Mouse (Mus musculus): ENCODE measurements around the gene Vezf1. TPM values are rescaled to one million over a fixed set of nuclear protein-coding genes. Genes with fewer than 3 reads are reported as not detected.

The Vezf1 gene
- polyA plus RNA-seq, 1 experiment from 2014 or later: 56.0 TPM

DNA sequence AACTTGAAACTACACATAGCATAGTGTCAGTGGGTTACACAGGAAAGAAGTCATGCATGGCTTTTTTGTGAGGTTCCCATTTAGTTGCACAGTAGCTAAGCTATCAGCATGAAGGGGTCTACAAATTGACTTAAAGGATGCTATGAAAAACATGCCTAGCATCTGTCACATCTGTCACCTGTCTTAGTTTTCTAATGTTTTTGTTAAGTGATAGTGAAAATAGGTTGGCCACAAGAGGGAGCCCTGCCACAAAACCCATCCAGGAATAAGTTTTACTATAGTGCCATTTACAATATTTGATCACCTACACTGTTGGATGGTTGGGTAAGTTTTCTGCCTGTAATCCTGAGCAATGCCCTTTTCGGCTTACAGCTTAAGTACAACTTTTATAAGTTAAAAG, 13.5 kb upstream of the Vezf1 start:
- no peak overlapping the region for H3K4me3 ChIP-seq (replicated peaks)
- H3K9me3 ChIP-seq: no peaks in the 10 kb centered on the region
- peaks cover 32% of the 10 kb centered on the region for H3K36me3 ChIP-seq
- no peak overlapping the region for H3K4me2 ChIP-seq
- H3K4me1 ChIP-seq (replicated peaks): peaks cover 12% of the 10 kb centered on the region
- ATAC-seq (ENCODE audit: insufficient number of reproducible peaks, insufficient read depth, low FRiP score, low TSS enrichment, low read depth): no peak
- 81% methylated on average over 1 of the region's 1 CpGs for WGBS
- H3K27me3 ChIP-seq: no peaks in the 10 kb centered on the region
- H3K27ac ChIP-seq: no peak overlapping the region
- no peak overlapping the region for H3K9ac ChIP-seq (replicated peaks)

DNA sequence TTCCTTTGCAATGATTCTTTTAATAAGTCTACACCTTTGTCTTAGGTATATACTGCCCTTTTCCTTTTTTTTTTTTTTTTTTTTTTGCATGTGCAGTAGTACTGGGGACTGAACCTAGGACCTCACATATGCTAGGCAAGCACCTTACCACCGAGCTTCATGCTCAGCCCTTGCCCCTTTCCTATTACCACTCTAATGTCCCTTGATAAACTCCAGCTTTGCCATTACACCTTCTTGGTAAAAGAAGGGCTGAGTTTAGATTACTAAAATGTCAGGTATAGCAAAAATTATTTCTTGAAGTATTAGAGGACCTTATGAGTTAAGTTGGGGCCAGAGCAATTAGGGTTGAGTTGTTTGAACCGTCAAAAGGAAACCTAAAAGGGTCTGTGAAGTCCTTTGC, 12.3 kb upstream of the Vezf1 start:
- H3K27me3 ChIP-seq: no peaks in the 10 kb centered on the region
- no peak for ATAC-seq (ENCODE audit: insufficient number of reproducible peaks, insufficient read depth, low FRiP score, low TSS enrichment, low read depth)
- H3K27ac ChIP-seq: no peak overlapping the region
- no peak overlapping the region for H3K4me2 ChIP-seq
- no peaks in the 10 kb centered on the region for H3K9me3 ChIP-seq
- 86% methylated on average over 2 of the region's 2 CpGs for WGBS
- H3K36me3 ChIP-seq: peaks cover 22% of the 10 kb centered on the region
- no peak overlapping the region for H3K4me3 ChIP-seq (replicated peaks)
- H3K4me1 ChIP-seq (replicated peaks): peaks cover 4% of the 10 kb centered on the region; the same call in 1 of the 2 replicates
- no peak overlapping the region for H3K9ac ChIP-seq (replicated peaks)

DNA sequence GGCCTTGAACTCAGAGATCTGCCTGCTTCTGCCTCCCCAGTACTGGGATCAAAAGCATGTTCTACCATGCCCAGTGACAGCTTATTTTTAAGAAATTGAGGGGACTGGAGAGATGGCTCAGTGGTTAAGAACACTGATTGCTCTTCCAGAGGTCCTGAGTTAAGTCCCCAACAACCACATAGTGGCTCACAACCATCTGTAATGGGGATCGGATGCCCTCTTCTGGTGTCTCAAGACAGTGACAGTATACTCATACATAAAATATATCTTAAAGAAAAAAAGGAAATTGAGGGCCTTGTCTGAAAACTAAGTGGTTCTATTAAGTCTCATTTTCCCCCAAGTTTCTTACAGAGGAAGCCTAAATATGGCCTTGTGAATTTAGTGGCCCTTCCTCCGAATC, 10.3 kb upstream of the Vezf1 start:
- Histone ChIP-seq H3K4me1 (replicated peaks) (no peaks in the 10 kb centered on the region), H3K4me2 (no peak overlapping the region), H3K9me3 (no peaks in the 10 kb centered on the region), H3K9ac (replicated peaks) (no peak overlapping the region), H3K4me3 (replicated peaks) (no peak overlapping the region), H3K27ac (no peak overlapping the region), H3K36me3 (peaks cover 9% of the 10 kb centered on the region; the same call in 1 of the 2 replicates), H3K27me3 (no peaks in the 10 kb centered on the region)
- whole genome bisulfite sequencing: 86% methylated on average over 2 of the region's 2 CpGs
- ATAC-seq (ENCODE audit: insufficient number of reproducible peaks, insufficient read depth, low FRiP score, low TSS enrichment, low read depth): no peak

DNA sequence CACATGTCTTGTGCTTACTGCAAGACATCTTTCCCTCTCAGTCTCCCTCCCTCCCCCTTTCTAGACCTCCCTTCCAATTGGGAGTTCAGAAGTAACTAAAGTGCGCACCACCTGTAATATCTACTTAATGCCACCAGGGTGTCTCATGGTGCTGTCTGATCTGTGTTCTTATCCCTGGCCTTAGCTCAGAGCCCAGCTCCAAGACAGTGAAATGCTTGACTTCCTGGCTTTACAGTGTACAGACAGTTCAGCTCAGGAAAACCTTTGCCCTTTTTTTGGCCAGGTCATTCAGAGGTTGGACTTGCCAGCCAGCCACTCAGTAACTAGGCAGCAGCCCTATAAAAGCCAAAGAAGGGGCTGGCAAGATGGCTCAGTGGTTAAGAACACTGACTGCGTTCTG, 8.9 kb upstream of the Vezf1 start:
- no peak overlapping the region for H3K4me3 ChIP-seq (replicated peaks)
- no peak overlapping the region for H3K4me2 ChIP-seq
- no peak overlapping the region for H3K9ac ChIP-seq (replicated peaks)
- H3K4me1 ChIP-seq (replicated peaks): no peaks in the 10 kb centered on the region
- no peaks in the 10 kb centered on the region for H3K27me3 ChIP-seq
- ATAC-seq (ENCODE audit: insufficient number of reproducible peaks, insufficient read depth, low FRiP score, low TSS enrichment, low read depth): 0 out of 2 replicates have a peak, but pooled peaks have one; percentile 66
- WGBS: 49% methylated on average over 2 of the region's 2 CpGs
- H3K36me3 ChIP-seq: 0 out of 2 replicates have a peak, but pooled peaks cover 5% of the 10 kb centered on the region
- H3K9me3 ChIP-seq: no peaks in the 10 kb centered on the region
- H3K27ac ChIP-seq: no peak overlapping the region

DNA sequence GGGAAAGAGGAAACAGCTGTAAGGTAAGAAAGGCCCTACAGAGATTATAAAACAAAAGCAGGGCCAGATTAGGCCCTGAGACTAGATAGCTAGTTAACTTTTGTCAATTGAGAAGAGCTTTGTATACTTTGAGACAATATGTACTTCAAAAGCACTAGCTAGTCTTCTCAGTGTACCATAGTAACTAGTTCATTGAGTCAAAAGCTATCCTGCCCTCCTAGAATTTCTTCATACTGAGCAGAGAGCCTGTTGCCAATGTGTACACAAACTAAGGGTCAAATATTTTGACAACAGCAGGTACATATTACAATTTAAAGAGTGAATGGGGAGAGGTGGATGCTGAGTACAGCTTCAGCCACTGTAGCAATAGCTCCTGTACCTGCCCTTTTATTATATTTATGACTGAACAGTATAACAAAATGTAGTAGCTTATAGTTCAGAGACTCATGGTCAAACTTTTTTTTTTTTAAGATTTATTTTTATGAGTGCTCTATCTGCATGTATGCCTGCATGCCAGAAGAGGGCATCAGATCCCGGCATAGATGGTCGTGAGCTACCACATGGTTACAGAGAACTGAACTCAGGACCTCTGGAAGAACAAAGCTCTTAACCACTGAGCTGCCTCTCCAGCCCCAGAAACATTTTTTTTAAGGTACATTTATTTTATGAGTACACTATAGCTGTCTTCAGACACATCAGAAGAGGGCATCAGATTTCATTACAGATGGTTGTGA, 6.0 kb upstream of the Vezf1 start:
- ATAC-seq (ENCODE audit: insufficient number of reproducible peaks, insufficient read depth, low FRiP score, low TSS enrichment, low read depth): no peak
- 88% methylated on average over 2 of the region's 2 CpGs for WGBS

DNA sequence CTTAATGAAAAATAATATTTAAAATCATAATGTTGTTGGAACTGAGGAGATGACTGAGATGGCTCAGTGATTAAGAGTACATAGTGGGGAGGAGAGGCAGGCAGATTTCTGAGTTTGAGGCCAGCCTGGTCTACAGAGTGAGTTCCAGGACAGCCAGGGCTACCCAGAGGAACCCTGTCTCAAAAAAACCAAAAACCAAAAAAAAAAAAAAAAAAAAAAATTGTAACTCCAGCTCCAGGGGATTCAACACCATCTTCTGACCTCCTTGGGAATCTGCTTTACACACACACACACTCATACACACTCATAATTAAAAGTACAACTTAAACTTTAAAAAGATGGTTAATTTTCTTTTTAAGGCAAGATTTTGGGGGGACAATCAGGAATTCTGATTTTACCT, 2.3 kb upstream of the Vezf1 start:
- H3K9ac ChIP-seq (replicated peaks): no peak overlapping the region
- H3K27me3 ChIP-seq: no peaks in the 10 kb centered on the region
- H3K36me3 ChIP-seq: no peaks in the 10 kb centered on the region
- no peak overlapping the region for H3K27ac ChIP-seq
- no peak overlapping the region for H3K4me2 ChIP-seq
- ATAC-seq (ENCODE audit: insufficient number of reproducible peaks, insufficient read depth, low FRiP score, low TSS enrichment, low read depth): no peak
- H3K9me3 ChIP-seq: no peaks in the 10 kb centered on the region
- no peak overlapping the region for H3K4me3 ChIP-seq (replicated peaks)
- H3K4me1 ChIP-seq (replicated peaks): peaks cover 15% of the 10 kb centered on the region

More for the DNA sequence above, 6.0 kb upstream of the Vezf1 start:
- no peak overlapping the region for H3K4me3 ChIP-seq (replicated peaks)
- H3K36me3 ChIP-seq: no peaks in the 10 kb centered on the region
- H3K9ac ChIP-seq (replicated peaks): no peak overlapping the region
- peaks cover 1% of the 10 kb centered on the region for H3K4me1 ChIP-seq (replicated peaks)
- H3K27me3 ChIP-seq: no peaks in the 10 kb centered on the region
- no peak overlapping the region for H3K4me2 ChIP-seq
- no peak overlapping the region for H3K27ac ChIP-seq
- no peaks in the 10 kb centered on the region for H3K9me3 ChIP-seq

DNA sequence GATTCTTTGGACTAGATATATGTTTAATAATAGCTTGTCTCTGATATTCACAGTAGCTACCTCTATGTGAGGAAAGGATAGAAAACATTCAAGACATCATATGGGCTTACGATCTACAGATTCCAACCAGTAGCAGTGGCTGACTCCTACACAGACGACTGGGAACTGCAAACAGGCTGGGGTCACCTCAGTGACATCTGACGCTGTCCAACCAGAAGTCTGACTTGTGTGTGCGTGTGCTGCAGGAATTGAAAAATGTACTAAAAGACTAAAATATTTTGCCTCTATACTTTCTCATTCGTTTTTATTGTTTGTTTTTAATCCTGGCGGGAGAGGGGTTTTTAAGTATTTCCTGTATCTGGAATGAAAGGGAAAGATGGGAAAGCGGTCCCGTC, 891 bp upstream of the Vezf1 start:
- ATAC-seq (ENCODE audit: insufficient number of reproducible peaks, insufficient read depth, low FRiP score, low TSS enrichment, low read depth): no peak
- peak overlapping the region; percentile 97 for H3K4me3 ChIP-seq (replicated peaks)
- no peaks in the 10 kb centered on the region for H3K9me3 ChIP-seq
- peak overlapping the region; percentile 98 for H3K9ac ChIP-seq (replicated peaks)
- WGBS: 2% methylated on average over 8 of the region's 8 CpGs
- no peaks in the 10 kb centered on the region for H3K36me3 ChIP-seq
- H3K27ac ChIP-seq: peak overlapping the region; percentile 98; the same call in 1 of the 2 replicates
- peaks cover 30% of the 10 kb centered on the region for H3K4me1 ChIP-seq (replicated peaks)
- H3K4me2 ChIP-seq: peak overlapping the region; percentile 78
- H3K27me3 ChIP-seq: no peaks in the 10 kb centered on the region

DNA sequence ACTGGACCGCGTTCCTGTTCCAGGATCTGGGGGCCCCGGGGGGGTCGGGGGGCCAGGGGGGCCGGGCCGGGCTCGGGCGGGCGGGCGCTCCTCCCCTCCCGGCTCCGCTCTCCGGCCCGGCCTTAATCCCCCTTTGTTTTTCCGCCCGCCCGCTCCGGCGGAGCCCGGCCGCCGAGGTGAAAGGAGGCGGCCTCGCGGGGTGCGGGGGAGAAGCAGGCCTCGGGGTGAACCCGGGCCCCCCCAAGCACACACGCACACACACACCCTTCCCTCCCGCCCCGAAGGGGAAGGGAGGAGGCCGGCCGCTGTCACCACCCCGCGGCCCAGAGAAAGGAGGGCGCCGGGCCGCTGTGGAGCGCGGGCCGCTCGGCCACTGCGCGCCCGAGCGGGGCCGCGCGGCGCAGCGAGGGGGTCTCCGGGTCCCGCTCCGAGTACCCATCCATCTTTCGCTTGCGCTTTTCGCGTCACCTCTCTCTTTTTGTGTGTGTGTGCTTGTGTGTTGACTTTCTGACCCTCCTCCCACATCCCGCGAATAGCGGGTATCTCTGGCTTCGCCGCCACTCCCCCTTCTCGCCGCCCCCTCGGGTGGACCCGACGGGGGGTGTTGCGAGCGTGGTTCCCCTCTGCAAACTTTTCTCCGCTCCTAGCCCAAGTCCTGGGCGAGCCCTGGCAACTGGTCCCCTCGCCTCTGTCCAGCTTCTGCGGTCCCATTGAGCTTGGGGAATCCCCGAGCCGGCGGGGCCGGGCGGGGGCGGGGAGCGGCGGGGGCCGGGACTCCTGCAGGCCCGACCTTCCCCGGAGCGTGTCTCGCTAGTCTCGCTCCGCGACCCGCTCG, 549 bp downstream of the Vezf1 start:
- peaks cover 31% of the 10 kb centered on the region for H3K4me1 ChIP-seq (replicated peaks)
- H3K27me3 ChIP-seq: no peaks in the 10 kb centered on the region
- H3K36me3 ChIP-seq: peaks cover 7% of the 10 kb centered on the region
- peak overlapping the region; percentile 78 for H3K4me2 ChIP-seq
- WGBS: under 1% methylated on average over 73 of the region's 92 CpGs
- peak overlapping the region; percentile 97 for H3K4me3 ChIP-seq (replicated peaks)
- peak overlapping the region; percentile 98 for H3K27ac ChIP-seq
- peak overlapping the region; percentile 98 for H3K9ac ChIP-seq (replicated peaks)
- H3K9me3 ChIP-seq: no peaks in the 10 kb centered on the region
- peak; percentile 45; the same call in 1 of the 2 replicates for ATAC-seq (ENCODE audit: insufficient number of reproducible peaks, insufficient read depth, low FRiP score, low TSS enrichment, low read depth)

DNA sequence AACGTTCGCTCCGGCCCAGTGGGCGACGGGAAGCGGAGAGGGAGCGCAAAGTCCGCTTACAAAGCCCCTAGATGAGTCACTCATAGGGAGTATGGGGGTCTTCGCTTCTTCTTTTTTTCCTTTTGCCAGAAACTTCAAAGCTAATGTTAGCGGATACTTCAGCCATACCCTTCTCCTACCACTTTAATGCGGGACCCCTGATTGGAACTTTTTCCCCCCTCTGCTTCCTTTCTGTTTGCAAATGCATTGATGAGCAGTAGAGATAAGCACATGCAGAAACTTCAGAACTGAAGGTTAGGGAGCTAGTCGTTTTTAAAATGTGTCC, 1.1 kb downstream of the Vezf1 start:
- Histone ChIP-seq H3K4me3 (replicated peaks) (peak overlapping the region; percentile 97), H3K4me2 (peak overlapping the region; percentile 78), H3K9ac (replicated peaks) (peak overlapping the region; percentile 98), H3K27me3 (no peaks in the 10 kb centered on the region), H3K27ac (peak overlapping the region; percentile 98), H3K36me3 (peaks cover 13% of the 10 kb centered on the region), H3K9me3 (no peaks in the 10 kb centered on the region), H3K4me1 (replicated peaks) (peaks cover 31% of the 10 kb centered on the region)
- WGBS: under 1% methylated on average over 12 of the region's 12 CpGs
- no peak for ATAC-seq (ENCODE audit: insufficient number of reproducible peaks, insufficient read depth, low FRiP score, low TSS enrichment, low read depth)

DNA sequence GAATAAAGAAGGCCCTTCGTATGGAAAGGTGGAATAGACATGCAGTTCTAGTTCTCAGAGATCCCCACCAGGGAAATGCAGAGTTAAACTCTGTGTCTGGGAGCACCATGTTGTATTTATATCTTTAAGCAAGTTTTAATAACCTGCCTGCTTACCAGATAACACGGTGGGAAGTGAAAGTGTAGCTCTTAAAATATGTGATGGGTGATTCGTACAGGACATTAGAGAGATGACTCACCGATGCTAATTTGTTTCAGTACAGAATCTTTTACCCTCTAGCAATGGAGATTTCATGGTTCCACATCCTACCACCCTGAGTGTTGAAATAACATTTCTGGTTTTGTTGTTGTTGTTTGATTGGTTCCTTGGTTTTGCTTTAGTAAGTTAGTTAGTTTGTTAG, 2.3 kb downstream of the Vezf1 start:
- Histone ChIP-seq H3K27me3 (no peaks in the 10 kb centered on the region), H3K9ac (replicated peaks) (no peak overlapping the region), H3K27ac (no peak overlapping the region)

DNA sequence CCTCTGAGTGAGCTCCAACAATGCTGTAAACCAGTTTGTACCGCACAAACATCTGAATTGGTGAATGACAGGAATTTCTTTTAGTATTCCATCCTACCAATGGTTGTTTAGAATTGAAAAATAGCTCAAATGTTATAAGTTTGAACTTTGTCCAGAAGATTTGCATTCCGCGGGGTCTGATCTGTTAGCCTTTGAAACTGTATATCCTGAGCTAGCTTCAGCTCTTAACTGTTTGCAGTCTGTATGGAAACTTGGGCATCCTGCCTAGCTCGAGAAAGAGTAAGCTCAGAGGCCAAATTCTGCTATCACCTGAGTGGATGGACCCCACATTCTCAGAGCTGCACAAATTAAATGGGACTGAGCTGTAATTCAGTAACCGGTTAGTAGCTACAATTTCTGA, 3.0 kb downstream of the Vezf1 start:
- WGBS: 49% methylated on average over 5 of the region's 5 CpGs
- no peak for ATAC-seq (ENCODE audit: insufficient number of reproducible peaks, insufficient read depth, low FRiP score, low TSS enrichment, low read depth)
- Histone ChIP-seq H3K27ac (no peak overlapping the region), H3K9ac (replicated peaks) (no peak overlapping the region), H3K27me3 (no peaks in the 10 kb centered on the region), H3K4me1 (replicated peaks) (peaks cover 33% of the 10 kb centered on the region), H3K4me3 (replicated peaks) (peak overlapping the region; percentile 97; the same call in 1 of the 2 replicates), H3K36me3 (peaks cover 31% of the 10 kb centered on the region), H3K4me2 (peak overlapping the region; percentile 78), H3K9me3 (no peaks in the 10 kb centered on the region)

More for the DNA sequence above, 2.3 kb downstream of the Vezf1 start:
- peaks cover 33% of the 10 kb centered on the region for H3K4me1 ChIP-seq (replicated peaks)
- 40% methylated on average over 4 of the region's 4 CpGs for WGBS
- peaks cover 24% of the 10 kb centered on the region for H3K36me3 ChIP-seq
- H3K9me3 ChIP-seq: no peaks in the 10 kb centered on the region
- no peak for ATAC-seq (ENCODE audit: insufficient number of reproducible peaks, insufficient read depth, low FRiP score, low TSS enrichment, low read depth)
- H3K4me3 ChIP-seq (replicated peaks): peak overlapping the region; percentile 97
- H3K4me2 ChIP-seq: peak overlapping the region; percentile 78

All from limb, embryonic 12.5 days (tissue).